Mouse (Mus musculus) hindbrain, embryonic 16.5 days (tissue): ENCODE data around the gene Srcin1. TPM values are rescaled to one million over a fixed set of nuclear protein-coding genes. Genes with fewer than 3 reads are reported as not detected.
A peak's percentile ranks its signal among the peaks of the same experiment; 100 is the strongest.

Source experiments
- ATAC-seq: fragments of 200-750 bp; cut with Nextera tagmentation; 2 replicates; pipeline ENCODE4 v1.8.0; 2017; ENCODE audit warnings: moderate TSS enrichment, moderate library complexity
- H3K27ac ChIP-seq: fragments of 300-500 bp; sonication (generic); 2 replicates; pipeline ENCODE4 v1.5.1; 2014; ENCODE audit warnings: low read depth, mild to moderate bottlenecking, control low read depth, low read length, moderate library complexity
- H3K27me3 ChIP-seq: fragments of 300-500 bp; sonication (generic); replicated peaks from 2 replicates; pipeline ENCODE4 v1.6.1; 2014; ENCODE audit warnings: low read length; ENCODE audit not compliant: control insufficient read depth, insufficient read depth
- H3K36me3 ChIP-seq: fragments of 300-500 bp; sonication (generic); 2 replicates; pipeline ENCODE4 v1.6.1; 2014; ENCODE audit warnings: mild to moderate bottlenecking, low read length, moderate library complexity, mixed read lengths; ENCODE audit not compliant: control insufficient read depth, insufficient read depth
- H3K4me1 ChIP-seq: fragments of 300-500 bp; sonication (generic); 2 replicates; pipeline ENCODE4 v1.6.1; 2014; ENCODE audit warnings: low read depth, low read length; ENCODE audit not compliant: control insufficient read depth, insufficient read depth
- H3K4me2 ChIP-seq: fragments of 300-500 bp; sonication (generic); 2 replicates; pipeline ENCODE4 v1.6.1; 2014; ENCODE audit warnings: mild to moderate bottlenecking, low read length, control low read depth, moderate library complexity
- H3K4me3 ChIP-seq: fragments of 300-500 bp; sonication (generic); 2 replicates; pipeline ENCODE4 v1.5.1; 2014; ENCODE audit warnings: mild to moderate bottlenecking, low read length, control low read depth, moderate library complexity
- H3K9ac ChIP-seq: fragments of 300-500 bp; sonication (generic); 2 replicates; pipeline ENCODE4 v1.6.1; 2014; ENCODE audit warnings: low read depth, mild to moderate bottlenecking, control low read depth, low read length, moderate library complexity
- H3K9me3 ChIP-seq: fragments of 300-500 bp; sonication (generic); 2 replicates; pipeline ENCODE4 v1.6.1; 2014; ENCODE audit warnings: mild to moderate bottlenecking, low read length, moderate library complexity; ENCODE audit not compliant: control insufficient read depth
- WGBS: fragments of 180-500 bp; shearing (Covaris S2); extraction: QIAGEN DNeasy Blood & Tissue Kit; methylation state at CpG from one replicate; pipeline ENCODE4 v1.1.7; 2014; 5-methylcytosine and 5-hydroxymethylcytosine counted together
- polyA plus RNA-seq: library from polyadenylated mRNA; unstranded; fragments of >200 nt; fragmentation: Nextera tagmentation; extraction: Ambion mirVana; gene quantifications from 2 replicates; pipeline ENCODE4 v1.2.1, GENCODE M21; 2015

Gene Srcin1
- polyA plus RNA-seq, 1 experiment from 2014 or later = 8.9 TPM

- ATAC-seq = no peak
- H3K27ac ChIP-seq = peak overlapping the region; percentile 46; the same call in 1 of the 2 replicates
These were observed 36.4 kb downstream of the Srcin1 start for GRCm38 (mm10) chr11:97539622-97540021.

GRCm38 (mm10) chr11:97537580-97538089 is 38.4 kb downstream of the Srcin1 start:
- Histone ChIP-seq H3K9me3 (no peaks in the 10 kb centered on the region), H3K9ac (peak overlapping the region; percentile 18; the same call in 1 of the 2 replicates), H3K4me1 (peaks cover 41% of the 10 kb centered on the region), H3K27ac (peak overlapping the region; percentile 29; the same call in 1 of the 2 replicates), H3K4me2 (peak overlapping the region; percentile 53), H3K27me3 (peaks cover 32% of the 10 kb centered on the region), H3K4me3 (peak overlapping the region; percentile 31; the same call in 1 of the 2 replicates), H3K36me3 (peaks cover 10% of the 10 kb centered on the region)
- ATAC-seq = no peak
- WGBS = 19% methylated on average over 12 of the region's 12 CpGs

More at GRCm38 (mm10) chr11:97539622-97540021, 36.4 kb downstream of the Srcin1 start:
- no peak overlapping the region for H3K9ac ChIP-seq
- peaks cover 4% of the 10 kb centered on the region for H3K36me3 ChIP-seq
- peaks cover 48% of the 10 kb centered on the region for H3K4me1 ChIP-seq
- H3K9me3 ChIP-seq = no peaks in the 10 kb centered on the region
- 35% methylated on average over 5 of the region's 5 CpGs for WGBS
- H3K27me3 ChIP-seq = peaks cover 19% of the 10 kb centered on the region
- H3K4me3 ChIP-seq = no peak overlapping the region
- no peak overlapping the region for H3K4me2 ChIP-seq

- Histone ChIP-seq H3K9ac (peak overlapping the region; percentile 59), H3K36me3 (peaks cover 10% of the 10 kb centered on the region), H3K4me2 (peak overlapping the region; percentile 53), H3K4me1 (peaks cover 38% of the 10 kb centered on the region), H3K27me3 (peaks cover 35% of the 10 kb centered on the region), H3K9me3 (no peaks in the 10 kb centered on the region), H3K4me3 (peak overlapping the region; percentile 31), H3K27ac (peak overlapping the region; percentile 59; the same call in 1 of the 2 replicates)
- peak; percentile 49 for ATAC-seq
- WGBS = 13% methylated on average over 27 of the region's 36 CpGs
These were observed 39.0 kb downstream of the Srcin1 start for GRCm38 (mm10) chr11:97536835-97537579.

- peaks cover 10% of the 10 kb centered on the region for H3K36me3 ChIP-seq
These were observed 39.8 kb downstream of the Srcin1 start for GRCm38 (mm10) chr11:97536083-97536747.

GRCm38 (mm10) chr11:97535660-97536059 is 40.3 kb downstream of the Srcin1 start:
- Histone ChIP-seq H3K27me3 (peaks cover 35% of the 10 kb centered on the region), H3K4me3 (no peak overlapping the region), H3K36me3 (peaks cover 10% of the 10 kb centered on the region), H3K4me2 (no peak overlapping the region), H3K27ac (no peak overlapping the region), H3K9ac (no peak overlapping the region), H3K4me1 (peaks cover 40% of the 10 kb centered on the region), H3K9me3 (no peaks in the 10 kb centered on the region)
- no peak for ATAC-seq
- WGBS = 58% methylated on average over 5 of the region's 5 CpGs

More at GRCm38 (mm10) chr11:97536083-97536747, 39.8 kb downstream of the Srcin1 start:
- peak overlapping the region; percentile 53 for H3K4me2 ChIP-seq
- 25% methylated on average over 35 of the region's 35 CpGs for WGBS
- H3K9ac ChIP-seq = peak overlapping the region; percentile 59
- no peaks in the 10 kb centered on the region for H3K9me3 ChIP-seq
- ATAC-seq = no peak
- H3K27ac ChIP-seq = peak overlapping the region; percentile 59; the same call in 1 of the 2 replicates
- H3K4me3 ChIP-seq = peak overlapping the region; percentile 31
- peaks cover 35% of the 10 kb centered on the region for H3K27me3 ChIP-seq
- peaks cover 44% of the 10 kb centered on the region for H3K4me1 ChIP-seq

GRCm38 (mm10) chr11:97535308-97535630 is 40.7 kb downstream of the Srcin1 start:
- Histone ChIP-seq H3K4me1 (peaks cover 38% of the 10 kb centered on the region), H3K4me3 (no peak overlapping the region; the same call in 1 of the 2 replicates)

GRCm38 (mm10) chr11:97534442-97535307 is 41.3 kb downstream of the Srcin1 start:
- whole genome bisulfite sequencing = 12% methylated on average over 84 of the region's 95 CpGs
- Histone ChIP-seq H3K9ac (peak overlapping the region; percentile 41), H3K4me1 (peaks cover 37% of the 10 kb centered on the region), H3K4me3 (peak overlapping the region; percentile 22), H3K27me3 (peaks cover 35% of the 10 kb centered on the region), H3K36me3 (peaks cover 10% of the 10 kb centered on the region), H3K27ac (peak overlapping the region; percentile 34; the same call in 1 of the 2 replicates), H3K4me2 (peak overlapping the region; percentile 39), H3K9me3 (no peaks in the 10 kb centered on the region)
- no peak for ATAC-seq

More at GRCm38 (mm10) chr11:97535308-97535630, 40.7 kb downstream of the Srcin1 start:
- H3K9ac ChIP-seq = peak overlapping the region; percentile 41
- H3K27ac ChIP-seq = no peak overlapping the region
- H3K36me3 ChIP-seq = peaks cover 10% of the 10 kb centered on the region
- no peaks in the 10 kb centered on the region for H3K9me3 ChIP-seq
- H3K4me2 ChIP-seq = peak overlapping the region; percentile 39
- 37% methylated on average over 5 of the region's 5 CpGs for WGBS
- H3K27me3 ChIP-seq = peaks cover 35% of the 10 kb centered on the region
- ATAC-seq = no peak

- 34% methylated on average over 7 of the region's 7 CpGs for WGBS
- H3K36me3 ChIP-seq = peaks cover 10% of the 10 kb centered on the region
- no peak overlapping the region; the same call in 1 of the 2 replicates for H3K4me2 ChIP-seq
- H3K27ac ChIP-seq = peak overlapping the region; percentile 37
- H3K4me3 ChIP-seq = no peak overlapping the region
- H3K9me3 ChIP-seq = no peaks in the 10 kb centered on the region
- peaks cover 33% of the 10 kb centered on the region for H3K4me1 ChIP-seq
- ATAC-seq = no peak
- no peak overlapping the region for H3K9ac ChIP-seq
- peaks cover 35% of the 10 kb centered on the region for H3K27me3 ChIP-seq
These were observed 42.3 kb downstream of the Srcin1 start for GRCm38 (mm10) chr11:97533653-97534052.
